Mouse (Mus musculus) kidney, adult 18-20 months (tissue): ENCODE measurements around the gene Mroh3.

Experiments
- DNase-seq: peaks from one replicate; pipeline ENCODE4 v3.0.0; 2021

Mroh3 gene

GRCm38 (mm10) chr1:136156304-136156703, 56.3 kb downstream of the Mroh3 start:
- DNase-seq = no peak

- DNase-seq = no peak
These were observed 61.3 kb downstream of the Mroh3 start for GRCm38 (mm10) chr1:136151371-136151770.

- DNase-seq = no peak
These were observed 62.9 kb downstream of the Mroh3 start for GRCm38 (mm10) chr1:136149702-136150101.

- no peak for DNase-seq
These were observed 69.1 kb downstream of the Mroh3 start for GRCm38 (mm10) chr1:136143514-136143913.

GRCm38 (mm10) chr1:136142336-136142735, 70.3 kb downstream of the Mroh3 start:
- no peak for DNase-seq

GRCm38 (mm10) chr1:136141176-136141950, 71.3 kb downstream of the Mroh3 start:
- DNase-seq = no peak

- DNase-seq = peak; percentile 84
These were observed 72.5 kb downstream of the Mroh3 start for GRCm38 (mm10) chr1:136139990-136140640.

- DNase-seq = no peak
These were observed 74.3 kb downstream of the Mroh3 start for GRCm38 (mm10) chr1:136138191-136138830.

GRCm38 (mm10) chr1:136137575-136137974, 75.1 kb downstream of the Mroh3 start:
- peak; percentile 33 for DNase-seq

- DNase-seq = no peak
These were observed 75.5 kb downstream of the Mroh3 start for GRCm38 (mm10) chr1:136137071-136137531.

- DNase-seq = no peak
These were observed 76.1 kb downstream of the Mroh3 start for GRCm38 (mm10) chr1:136136547-136136946.

- DNase-seq = no peak
These were observed 76.7 kb downstream of the Mroh3 start for GRCm38 (mm10) chr1:136135777-136136444.

- DNase-seq = no peak
These were observed 77.6 kb downstream of the Mroh3 start for GRCm38 (mm10) chr1:136135046-136135445.

- DNase-seq = no peak
These were observed 78.1 kb downstream of the Mroh3 start for GRCm38 (mm10) chr1:136134547-136134946.

GRCm38 (mm10) chr1:136133570-136134240, 78.9 kb downstream of the Mroh3 start:
- DNase-seq = no peak

GRCm38 (mm10) chr1:136132386-136133201, 80.0 kb downstream of the Mroh3 start:
- no peak for DNase-seq
